Mouse (Mus musculus) cerebellum, postnatal 14 days (tissue): ENCODE results near the gene Il1r1.
"Not testable (repeated sequence)": the region's sequence is repeated elsewhere in the genome, so short reads cannot be mapped to it uniquely, and the experiment has no call there.

Experiments
- DNase-seq, 2 experiments: peaks; one replicate each; pipeline ENCODE4 v3.0.0; 2021; ENCODE audit warnings: mixed read lengths in 2 of 2

The Il1r1 gene

DNA sequence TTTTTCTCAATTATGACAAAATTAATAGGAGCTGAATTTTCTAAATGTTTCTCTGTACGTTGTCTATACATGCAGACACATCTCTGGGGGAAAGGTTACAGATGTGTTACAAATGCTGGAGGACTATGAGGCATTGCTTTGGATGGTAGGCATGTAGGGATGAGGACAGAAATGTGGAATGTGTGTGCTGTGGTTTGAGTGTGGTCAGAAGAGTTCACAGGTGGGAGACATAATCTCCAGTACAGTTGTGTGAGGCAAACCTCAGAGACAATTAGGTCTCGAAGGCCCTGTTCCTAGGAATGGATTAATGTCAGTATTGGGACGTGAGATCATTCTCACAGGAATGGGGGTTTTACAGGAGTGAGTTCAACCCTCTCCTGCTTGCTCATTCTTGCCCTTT lies 47.3 kb downstream of the Il1r1 start:
- DNase-seq: no peak

DNA sequence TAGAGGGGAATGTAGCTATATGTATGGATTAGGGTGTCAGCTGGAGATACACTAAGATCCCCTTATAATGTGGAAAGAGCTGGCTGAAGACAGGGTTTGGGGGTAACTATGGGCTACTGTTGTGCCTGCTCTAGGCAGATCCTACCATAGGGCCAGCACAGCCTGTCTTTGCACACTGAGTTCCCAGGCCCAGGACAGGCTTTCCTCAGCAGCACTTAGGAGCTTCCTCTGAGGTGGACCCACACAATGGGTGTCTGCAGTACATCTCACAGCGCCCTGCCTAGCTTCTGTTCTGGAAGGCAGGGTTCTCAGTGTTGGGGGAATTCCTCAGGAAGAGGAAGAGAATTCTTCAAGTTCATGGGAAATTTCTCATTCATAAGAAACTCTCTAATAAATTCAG lies 48.6 kb downstream of the Il1r1 start:
- no peak for DNase-seq

DNA sequence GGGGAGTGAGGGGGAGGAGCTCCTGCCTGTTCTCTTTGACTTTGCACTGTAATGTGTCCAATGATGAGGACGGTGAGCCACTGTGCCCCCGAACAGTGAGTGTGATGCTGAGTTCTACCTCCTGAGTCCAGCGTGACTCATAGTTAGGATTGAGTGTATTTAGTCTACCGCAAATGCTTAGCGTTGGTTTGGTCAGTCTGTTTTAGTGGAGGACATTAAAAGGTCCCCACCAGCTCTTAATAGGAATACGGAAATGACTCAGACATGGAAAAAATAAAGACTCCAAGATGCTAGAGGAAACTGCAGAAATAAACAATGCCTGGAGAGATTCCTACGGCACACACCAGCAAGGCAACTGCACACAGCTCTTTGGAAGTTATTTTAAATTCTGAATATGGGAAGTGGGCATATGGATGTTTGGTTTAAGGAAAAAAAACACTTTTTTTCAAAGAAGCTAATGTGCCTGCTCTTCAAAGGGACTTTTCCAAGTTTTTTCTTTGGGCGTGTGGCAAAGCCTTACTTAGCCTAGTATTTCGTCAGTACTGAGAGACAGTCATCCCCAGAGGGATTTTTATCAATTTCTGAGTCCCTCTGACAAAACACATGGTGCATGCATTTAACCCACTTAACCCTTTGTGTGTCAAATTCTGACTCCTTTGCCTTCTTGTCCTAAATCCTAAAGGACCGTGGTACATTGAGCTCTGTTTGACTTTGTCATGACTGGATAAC lies 50.6 kb downstream of the Il1r1 start:
- DNase-seq: no peak

DNA sequence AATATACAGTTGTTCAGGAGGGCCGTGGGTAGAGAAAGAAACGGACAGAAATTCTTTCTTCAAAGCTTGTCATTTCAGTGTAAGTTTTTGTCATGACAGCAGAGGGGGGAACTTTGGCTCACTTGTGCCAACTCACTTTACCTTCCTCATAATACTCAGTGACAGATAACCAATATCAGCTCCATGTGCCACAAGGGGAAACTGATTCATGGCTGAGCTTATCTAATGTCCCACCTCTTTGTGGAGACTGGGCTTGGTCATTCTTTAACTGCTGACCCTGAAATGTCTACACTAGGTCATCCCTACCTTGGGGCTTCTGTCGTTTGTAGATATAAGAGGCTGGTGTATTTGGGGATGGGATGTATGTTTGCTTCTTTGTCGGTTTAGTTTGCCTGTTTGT lies 53.1 kb downstream of the Il1r1 start:
- no peak for DNase-seq

DNA sequence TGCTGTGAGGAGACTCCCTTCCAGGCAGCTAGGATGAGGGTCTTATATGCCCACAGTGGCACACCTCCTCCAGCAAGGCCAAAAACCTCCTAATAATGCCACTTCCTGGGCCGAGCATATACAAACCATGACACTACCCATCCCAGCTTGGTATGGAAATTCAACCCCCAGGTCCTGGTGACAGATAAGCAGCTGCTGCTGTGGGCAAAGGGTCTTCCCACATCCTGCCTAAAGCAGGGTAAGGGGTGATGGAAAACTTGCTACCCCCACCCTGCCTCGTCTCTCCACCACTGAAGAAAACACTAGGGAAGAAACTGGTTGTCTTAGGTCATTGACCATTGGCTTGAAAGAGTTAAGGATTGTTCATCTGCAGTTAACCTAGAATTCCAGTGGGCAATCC lies 53.8 kb downstream of the Il1r1 start:
- DNase-seq: no peak

DNA sequence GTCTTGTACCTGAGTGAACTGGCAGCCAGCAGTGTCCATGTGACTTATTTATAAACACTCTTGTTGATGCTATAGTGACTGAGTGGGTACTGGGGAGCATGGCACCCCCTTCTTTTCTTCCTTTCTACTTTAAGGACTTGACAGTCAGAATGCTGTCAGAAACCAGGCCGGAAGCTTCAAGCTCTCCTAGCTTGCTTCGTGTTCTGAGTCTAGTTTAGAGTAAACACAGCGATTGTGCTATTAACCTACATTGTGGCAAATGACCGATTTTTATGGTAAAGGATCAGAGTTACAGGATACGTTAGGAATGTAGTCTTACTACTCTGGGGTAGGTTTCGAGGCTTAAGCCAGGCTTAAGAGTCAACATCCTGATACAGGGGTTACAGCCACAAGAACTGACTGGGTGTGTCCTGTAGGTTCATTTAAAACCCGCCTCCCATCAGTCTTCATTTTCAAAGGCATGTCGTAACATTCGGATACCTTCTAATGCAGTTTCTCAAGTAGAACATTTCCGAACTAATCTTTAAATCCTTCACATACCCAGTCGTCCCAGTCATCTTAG lies 54.4 kb downstream of the Il1r1 start:
- DNase-seq: no peak

DNA sequence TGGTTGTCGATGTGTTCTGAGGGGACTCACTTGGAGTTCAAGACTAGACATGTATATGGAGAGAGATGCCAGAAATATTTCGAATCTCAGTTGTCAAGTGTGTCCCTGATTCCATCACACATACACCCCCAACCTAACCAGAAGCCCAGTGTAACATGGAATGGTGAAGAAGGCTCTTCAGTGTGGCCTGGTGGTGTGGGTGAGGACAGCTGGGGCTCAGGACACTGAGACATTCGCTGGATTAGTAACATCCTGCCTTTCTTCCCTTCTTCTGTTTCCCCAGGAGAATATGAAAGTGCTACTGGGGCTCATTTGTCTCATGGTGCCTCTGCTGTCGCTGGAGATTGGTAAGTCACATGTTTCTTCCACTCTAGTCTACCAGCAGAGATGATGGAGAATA lies 57.1 kb downstream of the Il1r1 start:
- no peak for DNase-seq

DNA sequence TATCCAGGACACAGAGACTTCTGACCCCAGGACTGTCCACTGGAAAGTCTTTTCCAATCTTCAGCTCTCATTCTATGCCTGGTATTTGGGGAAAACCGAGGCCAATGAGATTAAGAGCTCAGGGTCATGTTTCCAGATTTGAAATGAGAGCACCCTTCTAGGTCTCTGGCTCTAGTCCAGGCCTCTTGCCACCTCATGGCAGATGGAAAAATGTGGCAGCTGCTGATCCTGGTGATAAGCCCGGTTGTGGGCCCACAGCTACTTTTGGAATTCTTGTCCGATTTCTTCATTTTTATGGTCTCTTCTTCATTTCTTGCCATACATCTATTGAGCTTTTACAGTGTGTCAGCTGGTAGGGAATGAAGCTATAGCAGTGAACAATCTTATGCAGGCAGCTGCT lies 57.5 kb downstream of the Il1r1 start:
- DNase-seq: peak; percentile 45 to 62

DNA sequence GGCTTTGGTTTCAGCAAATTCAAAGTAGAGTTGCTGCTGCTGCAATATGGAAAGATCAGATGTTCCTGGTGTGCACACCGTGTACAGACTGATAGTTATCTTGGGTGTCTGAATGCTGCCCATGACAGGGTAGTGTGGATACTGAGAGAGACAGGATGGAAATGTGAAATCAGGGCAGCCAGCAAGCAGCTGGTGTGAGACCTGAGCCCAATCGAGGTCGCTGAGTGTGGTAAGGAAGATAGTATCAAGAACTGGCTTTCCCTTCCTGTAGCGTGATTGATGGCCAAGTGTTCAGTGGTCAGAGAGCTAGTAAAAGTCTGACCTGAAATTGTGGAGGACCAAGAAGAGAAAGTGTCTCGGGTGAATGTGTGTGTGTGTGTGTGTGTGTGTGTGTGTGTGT lies 59.1 kb downstream of the Il1r1 start:
- no peak for DNase-seq

DNA sequence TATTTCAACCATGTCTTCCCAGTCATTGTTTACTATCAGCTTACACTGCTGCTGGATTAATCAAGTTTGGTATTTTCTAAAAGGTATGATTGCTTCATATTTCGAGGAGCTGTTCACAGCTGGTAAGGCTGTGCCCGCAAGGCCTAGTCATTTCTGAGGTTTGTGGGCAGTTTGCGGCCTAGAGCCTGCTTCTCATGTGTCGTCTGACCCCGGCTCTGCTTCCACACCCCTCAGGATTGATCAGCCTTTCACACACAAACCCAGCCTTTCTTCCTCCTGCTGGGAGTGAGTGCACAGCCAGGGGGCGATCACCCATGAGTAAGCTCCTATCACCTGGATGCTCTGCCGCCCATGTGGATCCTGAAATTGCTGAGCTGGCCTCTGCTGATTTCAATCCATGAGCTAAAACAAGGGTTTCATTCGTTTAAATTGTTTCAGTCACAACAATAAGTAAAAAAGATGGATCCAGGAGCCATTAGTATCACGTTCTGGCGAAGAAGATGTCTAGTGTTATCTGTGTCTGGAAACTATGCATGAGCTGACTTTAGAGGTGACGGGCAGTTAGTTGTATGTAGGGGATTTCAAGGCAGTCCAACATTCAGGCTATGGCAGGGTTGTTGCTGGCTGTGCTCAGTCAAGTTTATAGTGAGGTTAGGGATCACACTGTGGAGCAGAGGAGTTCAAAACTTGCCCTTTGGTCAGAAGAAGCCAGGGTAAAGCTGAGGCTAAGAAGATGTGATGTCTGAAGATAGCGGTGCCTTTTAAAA lies 65.8 kb downstream of the Il1r1 start:
- no peak for DNase-seq

DNA sequence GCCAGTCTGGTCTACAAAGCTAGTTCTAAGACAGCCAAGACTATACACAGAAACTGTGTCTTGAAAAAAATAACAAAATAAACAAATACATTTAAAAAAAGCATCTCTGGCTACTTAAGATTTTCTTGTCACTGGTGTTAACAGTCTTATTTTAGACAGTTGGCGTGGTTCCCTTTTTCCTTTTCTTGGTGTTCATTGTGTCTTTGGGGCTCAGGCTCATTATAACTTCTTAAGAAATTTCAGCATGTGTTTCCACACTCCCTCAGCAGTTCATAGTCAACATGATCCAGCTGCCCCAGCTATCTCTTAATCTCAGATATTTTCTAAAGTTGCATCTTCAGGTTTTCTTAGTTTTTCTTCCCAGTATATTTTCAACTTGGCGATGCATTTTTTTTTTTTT lies 67.4 kb downstream of the Il1r1 start:
- no peak for DNase-seq

DNA sequence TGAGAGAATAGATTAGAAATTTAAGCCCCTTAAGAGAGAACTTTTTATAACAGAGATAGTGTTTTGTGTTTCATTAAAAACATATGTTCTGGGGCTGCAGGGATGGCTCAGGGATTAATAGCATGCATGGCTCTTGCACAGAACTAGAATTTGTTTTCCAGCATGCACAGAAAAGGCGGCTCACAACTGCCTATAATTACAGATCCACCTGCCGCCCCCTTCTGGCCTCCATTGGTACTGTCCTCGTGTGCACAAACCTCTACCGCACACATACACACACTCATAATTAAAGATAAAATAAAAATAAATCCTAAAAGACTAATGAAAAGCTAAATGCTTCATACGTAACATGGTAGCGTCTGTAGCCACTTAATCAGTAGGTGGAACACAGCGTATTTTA lies 69.0 kb downstream of the Il1r1 start:
- peak in 1 of 2 experiments; percentile 9 for DNase-seq

DNA sequence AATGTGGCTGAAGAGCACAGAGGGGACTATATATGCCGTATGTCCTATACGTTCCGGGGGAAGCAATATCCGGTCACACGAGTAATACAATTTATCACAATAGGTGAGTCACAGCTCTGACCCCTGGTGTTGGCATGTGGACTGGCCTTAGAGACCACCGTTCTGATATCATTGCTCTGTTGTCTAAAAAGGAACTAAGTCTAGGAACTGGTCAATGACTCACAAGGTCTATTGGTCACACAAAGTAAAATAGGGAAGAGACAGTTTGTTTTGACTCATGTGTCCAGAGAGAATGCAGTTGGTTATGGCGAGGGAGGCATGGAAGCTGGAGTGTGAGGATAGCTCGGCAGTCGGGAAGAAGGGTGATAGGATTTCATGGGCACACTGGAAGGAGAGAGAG lies 69.9 kb downstream of the Il1r1 start:
- no peak for DNase-seq

DNA sequence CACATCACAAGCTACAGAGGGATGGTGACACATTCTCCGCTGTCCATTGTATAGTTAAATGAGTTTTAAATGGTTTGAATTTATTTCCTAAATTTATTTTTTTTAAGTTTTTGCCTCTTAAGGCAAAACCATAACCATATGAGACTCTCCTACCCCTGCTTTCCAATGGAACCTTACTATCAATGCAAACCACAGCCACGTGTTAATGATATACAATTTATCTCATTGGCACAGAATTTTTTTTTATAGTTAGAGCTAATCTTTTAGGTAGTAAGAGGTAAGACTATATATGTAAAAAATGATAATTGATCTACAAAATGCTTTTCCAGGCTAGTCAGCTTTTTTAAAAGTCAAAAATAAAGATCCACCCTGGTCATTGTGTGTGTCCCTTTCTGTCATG lies 73.2 kb downstream of the Il1r1 start:
- no peak for DNase-seq

DNA sequence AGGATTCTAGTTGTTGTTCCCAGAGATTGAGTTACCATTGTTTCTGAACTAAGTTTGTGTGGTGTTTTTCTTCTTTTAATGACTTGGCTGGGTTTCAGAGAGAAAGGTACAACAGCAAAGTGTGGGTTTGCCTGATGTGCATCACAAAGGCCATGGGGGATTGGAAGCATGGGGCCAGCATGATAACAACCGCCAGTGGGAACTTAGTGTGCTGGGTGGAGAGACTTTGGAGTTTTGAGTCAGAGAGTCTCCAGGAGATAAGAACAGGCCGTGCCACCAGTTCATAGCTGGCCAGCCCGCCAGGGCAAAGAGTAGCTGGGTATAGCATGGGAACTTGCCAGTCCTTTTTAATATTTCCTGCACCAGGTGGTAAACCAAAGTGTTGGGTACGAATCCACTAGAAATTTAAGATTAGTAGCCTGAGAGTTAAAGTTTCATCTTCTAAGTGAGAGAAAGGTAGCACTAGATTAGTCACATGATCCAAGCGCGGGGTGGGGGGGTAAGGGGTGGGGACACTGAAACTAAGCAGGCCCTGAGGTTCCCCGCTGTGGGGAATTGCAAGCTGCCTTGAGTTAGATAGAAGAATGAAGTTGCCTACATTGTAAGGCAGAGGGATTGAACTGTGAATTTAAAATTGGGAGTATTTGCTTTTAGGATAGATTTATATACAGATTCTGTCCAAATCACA lies 78.4 kb downstream of the Il1r1 start:
- DNase-seq: no peak

DNA sequence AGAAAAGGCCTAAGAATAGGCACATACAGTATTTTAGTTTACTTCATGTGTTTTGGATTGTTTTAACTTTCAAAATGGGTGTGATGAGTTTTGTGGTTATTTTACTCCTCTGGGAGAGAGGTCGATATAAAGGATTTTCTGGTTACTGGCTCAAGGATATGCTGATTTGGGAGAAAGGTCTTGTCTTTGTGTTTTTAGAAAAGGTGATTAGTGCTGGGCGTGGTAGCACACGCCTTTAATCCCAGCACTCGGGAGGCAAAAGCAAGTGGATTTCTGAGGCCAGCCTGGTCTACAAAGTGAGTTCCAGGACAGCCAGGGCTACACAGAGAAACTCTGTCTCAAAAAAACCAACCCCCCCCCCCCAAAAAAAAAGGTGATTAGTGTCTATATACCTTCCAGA lies 79.4 kb downstream of the Il1r1 start:
- DNase-seq: not testable (repeated sequence)

DNA sequence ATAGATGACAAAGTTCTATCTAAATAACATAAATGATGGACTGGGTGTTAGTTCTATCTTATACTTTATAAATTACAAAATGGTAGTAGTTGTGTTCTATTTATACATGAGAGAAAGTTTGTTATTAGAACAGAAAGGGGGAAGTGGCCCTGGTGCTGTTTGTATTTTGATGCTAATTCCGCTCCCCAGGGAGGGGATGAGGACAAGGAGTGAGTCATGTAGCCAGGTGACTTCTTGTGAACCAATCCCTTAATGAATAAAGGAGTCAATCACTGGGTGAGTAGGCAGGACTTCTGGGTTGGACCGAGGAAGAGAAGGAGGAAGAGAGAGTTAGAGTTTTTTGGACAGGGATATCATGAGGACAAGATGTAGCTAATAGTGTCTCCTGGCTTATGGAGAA lies 81.2 kb downstream of the Il1r1 start:
- DNase-seq: no peak

DNA sequence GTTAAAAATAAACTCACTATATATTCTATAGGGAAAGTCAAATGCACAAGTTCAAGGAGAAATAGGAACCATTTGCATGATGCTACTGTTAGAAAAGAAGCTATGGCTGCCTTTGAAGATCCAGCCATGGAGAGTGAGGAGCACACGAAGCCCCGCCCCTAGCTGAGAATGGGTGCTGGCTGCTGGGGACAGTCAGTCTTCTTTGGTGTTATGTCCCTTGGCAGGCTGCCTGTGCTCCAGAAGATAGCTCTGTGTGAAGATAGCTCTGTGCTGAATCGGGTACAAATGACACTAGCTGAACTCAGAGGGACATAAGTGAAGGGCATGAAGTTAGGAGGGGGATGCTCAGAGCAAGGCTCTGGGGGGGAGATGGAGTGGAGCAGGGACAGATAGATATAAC lies 86.2 kb downstream of the Il1r1 start:
- DNase-seq: no peak

DNA sequence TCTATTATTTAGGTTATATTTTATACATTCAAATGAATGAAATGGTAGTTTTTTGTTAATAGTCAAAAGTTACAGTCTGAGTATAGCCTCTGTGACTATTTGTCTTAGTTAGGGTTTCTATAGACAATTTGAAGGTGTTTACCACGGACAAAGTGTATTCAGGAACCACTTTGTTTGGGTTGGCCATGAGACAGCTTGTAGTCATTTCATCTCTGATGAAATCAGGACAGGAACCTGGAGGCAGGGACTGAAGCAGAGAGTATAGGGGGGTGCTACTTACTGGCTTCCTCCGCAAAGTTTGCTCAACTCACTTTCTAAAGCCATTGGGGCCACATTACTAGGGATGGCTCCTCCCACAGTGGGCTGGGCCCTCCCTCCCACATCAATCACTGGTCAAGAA lies 86.7 kb downstream of the Il1r1 start:
- DNase-seq: no peak

DNA sequence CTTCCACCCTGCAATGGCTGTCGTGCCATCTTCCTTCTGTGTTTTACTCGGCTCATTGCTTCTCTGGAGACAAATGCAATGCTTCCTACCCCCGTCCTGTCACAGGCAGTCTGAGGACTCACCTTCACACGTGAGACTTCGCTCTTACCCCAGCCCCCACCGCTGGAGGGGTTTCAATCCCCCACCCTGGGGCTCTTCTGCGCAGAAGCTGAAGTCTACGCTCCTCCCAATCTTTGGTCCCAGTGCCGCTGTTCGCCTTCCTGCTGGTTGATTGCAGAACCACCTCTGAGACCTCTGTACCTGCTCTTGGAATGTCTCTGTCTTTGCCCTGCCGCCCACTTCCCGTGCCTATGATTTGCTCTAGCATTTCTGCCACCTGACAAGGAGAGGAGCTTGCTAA lies 89.1 kb downstream of the Il1r1 start:
- no peak for DNase-seq

DNA sequence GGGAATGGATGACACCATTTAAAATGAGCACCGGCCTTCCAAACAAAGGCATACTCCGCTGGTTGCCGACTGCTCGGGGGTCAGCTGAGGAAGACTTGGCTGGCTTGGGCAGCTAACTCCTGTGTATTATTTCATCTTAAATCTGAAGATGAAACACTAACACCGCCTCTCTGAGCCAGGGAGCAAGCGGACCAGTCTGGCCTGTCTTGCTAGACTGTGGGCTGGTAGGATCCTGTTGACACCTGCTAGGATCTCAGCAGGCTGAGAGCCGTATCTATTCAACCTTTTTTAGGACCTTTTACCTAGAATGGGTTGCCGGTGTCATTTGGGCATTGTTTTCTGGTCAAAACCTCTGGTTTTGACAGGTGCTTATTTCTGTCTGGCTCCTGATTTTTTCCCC lies 92.8 kb downstream of the Il1r1 start:
- no peak for DNase-seq

DNA sequence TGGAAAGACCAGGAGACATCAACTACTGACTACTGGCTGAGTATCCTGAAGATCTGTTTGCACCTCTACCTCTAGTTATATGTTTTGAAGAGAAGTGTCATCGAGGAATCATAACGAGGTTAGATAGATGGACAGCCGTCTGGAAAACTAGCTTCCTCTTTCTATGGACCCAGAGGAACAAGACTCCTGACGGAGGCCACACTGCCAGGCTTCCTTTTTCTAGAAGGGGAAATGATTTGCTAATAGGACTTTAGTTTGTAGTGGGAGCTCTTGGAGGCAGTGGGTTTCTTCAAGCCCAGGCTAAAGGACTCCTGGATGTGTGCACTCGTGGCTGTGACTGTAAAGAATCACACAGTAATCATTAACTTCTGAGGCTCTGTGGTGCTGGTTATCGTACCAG lies 96.9 kb downstream of the Il1r1 start:
- DNase-seq: no peak

DNA sequence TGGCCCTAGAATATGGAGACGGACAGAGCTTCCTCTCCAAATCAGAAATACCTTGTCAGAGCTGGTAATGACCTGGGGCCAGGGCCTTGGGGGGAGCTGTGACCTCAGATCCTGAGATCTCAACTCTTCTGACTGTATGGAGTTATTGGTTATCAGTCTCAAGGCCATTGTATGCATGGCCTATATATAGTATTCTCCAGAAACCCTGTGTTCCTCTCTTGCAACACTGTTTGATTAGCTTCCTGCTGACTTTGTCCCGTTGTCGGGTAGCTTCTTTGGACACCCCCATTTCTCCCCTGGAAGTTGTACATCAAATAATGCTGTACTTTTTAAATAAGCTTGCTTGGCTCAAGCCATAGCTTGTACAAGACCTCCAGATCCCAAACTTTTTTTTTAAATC lies 97.7 kb downstream of the Il1r1 start:
- DNase-seq: no peak

DNA sequence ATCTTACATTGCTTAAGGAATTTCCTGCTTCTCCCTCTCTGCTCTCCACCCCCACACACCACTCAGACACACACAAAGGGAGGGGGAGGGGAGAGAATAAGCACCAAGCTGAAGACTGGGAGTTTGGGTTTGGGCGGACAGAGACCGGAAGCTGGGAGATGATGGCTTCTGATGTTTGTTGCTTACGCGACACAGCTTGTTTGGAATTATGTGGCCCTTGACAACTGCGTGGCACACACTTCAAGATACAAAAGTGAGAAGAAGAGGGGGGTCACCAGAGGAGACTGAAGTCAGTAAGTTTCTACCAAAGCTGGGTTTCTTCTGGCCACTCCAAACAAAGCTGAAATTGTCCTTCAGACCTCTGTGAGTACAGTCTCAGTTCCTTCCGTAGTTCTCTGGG lies 99.6 kb downstream of the Il1r1 start, which contains the start of gene Il1rl2:
Il1rl2 (plus strand) TSS at position 154 of the 400 bp plus-strand sequence.
- no peak for DNase-seq
